ENCODE assay signal across 9 mouse cellular contexts in the genomic region with DNA sequence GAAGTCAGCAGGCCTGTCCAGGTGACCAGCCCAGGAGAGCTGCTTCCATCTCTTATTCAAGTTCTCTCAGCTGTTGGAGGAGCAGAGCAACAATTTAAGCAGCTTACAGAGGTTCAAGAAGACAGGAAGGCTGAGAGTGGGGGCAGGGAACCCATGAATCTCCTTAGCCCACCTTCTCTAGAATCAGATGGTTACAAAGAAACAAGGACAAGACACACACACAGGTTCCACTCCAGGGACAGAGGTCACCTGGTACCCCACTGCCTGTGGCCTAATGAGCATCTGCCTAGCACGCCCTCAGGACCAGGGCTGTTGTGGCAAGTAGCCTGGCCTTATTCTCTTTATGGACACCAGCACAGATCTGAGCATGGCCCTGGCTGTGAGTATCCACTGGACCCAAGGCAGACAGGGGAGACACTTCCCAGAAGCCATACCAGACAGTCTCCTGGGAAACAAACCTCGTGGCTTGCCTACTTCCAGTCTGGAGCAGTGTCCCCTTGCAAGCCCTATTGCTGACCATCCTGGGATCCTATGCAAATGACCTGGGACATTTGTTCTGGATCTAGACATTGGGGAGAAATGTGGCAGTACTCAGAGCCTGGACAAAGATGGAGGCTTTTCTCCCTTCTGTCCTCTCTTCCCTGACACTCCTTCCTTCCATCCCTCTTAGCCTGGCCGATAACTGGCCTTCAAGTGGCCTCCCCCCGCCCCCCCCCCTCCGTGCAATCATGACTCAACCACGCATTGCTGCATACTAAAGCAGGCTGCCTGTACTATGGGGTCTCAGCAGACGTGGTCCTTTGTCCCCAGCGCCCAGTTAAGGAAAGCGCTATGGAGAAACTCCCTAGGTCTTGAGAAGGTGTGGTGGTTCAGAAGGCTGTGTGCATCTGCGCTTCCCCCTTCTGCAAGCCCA. TPM values are rescaled to one million over a fixed set of nuclear protein-coding genes. Genes with fewer than 3 reads are reported as not detected.
DNase-seq lines count a peak whose midpoint lies in the region; ATAC-seq and TF ChIP-seq lines count a peak whose summit lies in the region.
"Had no signal": no experiment of that assay in that cellular context is flagged by ENCODE, and none has a peak within 500 bp of the region (broad histone marks: within the 10 kb centered on the region; RNA-seq: fewer than 3 reads in every experiment).

No protein-coding gene starts in this region.

- peaks cover 10% of the 10 kb centered on the region; the same call in 1 of the 2 replicates for H3K27me3 ChIP-seq in heart, embryonic 14.5 days (ENCODE audit: control insufficient read depth, insufficient read depth, low read length)
- peaks cover 16% of the 10 kb centered on the region for H3K27me3 ChIP-seq in embryonic facial prominence, embryonic 10.5 days (replicated peaks; ENCODE audit: low read depth, poor library complexity, severe bottlenecking)
- H3K27me3 ChIP-seq in hindbrain, postnatal 0 days (ENCODE audit: insufficient read depth, low read length), result no peaks in the 10 kb centered on the region
- H3K27me3 ChIP-seq in neural tube, embryonic 12.5 days (replicated peaks), result peaks cover 2% of the 10 kb centered on the region; the same call in 1 of the 2 replicates

- 0 out of 2 replicates have a peak, but pooled peaks have one; percentile 6 for ATAC-seq in heart, embryonic 14.5 days (ENCODE audit: insufficient number of reproducible peaks, insufficient read depth, low FRiP score, low read depth)
- ATAC-seq in hindbrain, postnatal 0 days, result peak; percentile 55
- ATAC-seq in neural tube, embryonic 12.5 days (ENCODE audit: low FRiP score, low read depth), result peak; percentile 61

- no peak for DNase-seq in heart, adult 18-20 months
- peak; percentile 51 for DNase-seq in embryonic facial prominence, embryonic 10.5 days (ENCODE audit: low spot score)
- peak; percentile 52 for DNase-seq in hindbrain, postnatal 0 days (ENCODE audit: low spot score)
- no peak for DNase-seq in adipocyte (ENCODE audit: low spot score)
- no peak for DNase-seq in layer of hippocampus, adult 11-12 months (ENCODE audit: low spot score)
- no peak for DNase-seq in right cerebral cortex, postnatal 25 days

- H3K4me1 ChIP-seq in heart, embryonic 14.5 days (ENCODE audit: control insufficient read depth in 2 of 2, insufficient read depth in 2 of 2, low read length in 2 of 2), result peaks cover 43 to 48% of the 10 kb centered on the region in 2 experiments
- H3K4me1 ChIP-seq in embryonic facial prominence, embryonic 10.5 days, result peaks cover 45% of the 10 kb centered on the region
- H3K4me1 ChIP-seq in hindbrain, postnatal 0 days (ENCODE audit: insufficient read depth, low read length), result peaks cover 24% of the 10 kb centered on the region
- H3K4me1 ChIP-seq in neural tube, embryonic 12.5 days, result peaks cover 46% of the 10 kb centered on the region

- no peak for TF ChIP-seq CTCF in hindbrain, postnatal 0 days (IDR thresholded peaks at IDR 0.05; ENCODE audit: low read depth)

- peak overlapping the region; percentile 97 for H3K4me2 ChIP-seq in heart, embryonic 14.5 days (ENCODE audit: low read length)
- H3K4me2 ChIP-seq in hindbrain, postnatal 0 days (ENCODE audit: low read depth, low read length), result peak overlapping the region; percentile 82
- H3K4me2 ChIP-seq in neural tube, embryonic 12.5 days (replicated peaks), result peak overlapping the region; percentile 74

- WGBS in heart, embryonic 14.5 days, result 13% methylated on average over 9 of the region's 10 CpGs
- WGBS in embryonic facial prominence, embryonic 10.5 days, result 9% methylated on average over 10 of the region's 10 CpGs
- 3% methylated on average over 10 of the region's 10 CpGs for WGBS in hindbrain, postnatal 0 days
- WGBS in neural tube, embryonic 12.5 days, result 6% methylated on average over 10 of the region's 10 CpGs

- peak overlapping the region; percentile 90 for H3K9ac ChIP-seq in heart, embryonic 14.5 days (ENCODE audit: low read length)
- H3K9ac ChIP-seq in hindbrain, postnatal 0 days (replicated peaks; ENCODE audit: low read length), result peak overlapping the region; percentile 74
- H3K9ac ChIP-seq in neural tube, embryonic 12.5 days, result peak overlapping the region; percentile 89

- H3K4me3 ChIP-seq in heart, embryonic 14.5 days (ENCODE audit: control insufficient read depth in 1 of 2, insufficient read depth in 1 of 2, low read depth in 1 of 2, low read length in 2 of 2), result peak overlapping the region; percentile 62 to 68
- H3K4me3 ChIP-seq in embryonic facial prominence, embryonic 10.5 days, result peak overlapping the region; percentile 78
- peak overlapping the region; percentile 42 for H3K4me3 ChIP-seq in hindbrain, postnatal 0 days (ENCODE audit: low read length)
- peak overlapping the region; percentile 53 for H3K4me3 ChIP-seq in neural tube, embryonic 12.5 days
- H3K4me3 ChIP-seq: erythroblast, embryonic 14.5 days had no signal

- no peaks in the 10 kb centered on the region for H3K9me3 ChIP-seq in heart, embryonic 14.5 days (ENCODE audit: control insufficient read depth, low read length)
- H3K9me3 ChIP-seq in embryonic facial prominence, embryonic 10.5 days, result no peaks in the 10 kb centered on the region
- no peaks in the 10 kb centered on the region for H3K9me3 ChIP-seq in hindbrain, postnatal 0 days (ENCODE audit: low read length)
- H3K9me3 ChIP-seq in neural tube, embryonic 12.5 days, result no peaks in the 10 kb centered on the region

- no peaks in the 10 kb centered on the region for H3K36me3 ChIP-seq in heart, embryonic 14.5 days (ENCODE audit: control insufficient read depth, insufficient read depth, low read length)
- peaks cover 38% of the 10 kb centered on the region for H3K36me3 ChIP-seq in embryonic facial prominence, embryonic 10.5 days (replicated peaks)
- H3K36me3 ChIP-seq in hindbrain, postnatal 0 days (ENCODE audit: insufficient read depth, low read length), result peaks cover 4% of the 10 kb centered on the region
- H3K36me3 ChIP-seq in neural tube, embryonic 12.5 days, result peaks cover 31% of the 10 kb centered on the region

- H3K27ac ChIP-seq in heart, embryonic 14.5 days (replicated peaks in 1 of 2; ENCODE audit: control insufficient read depth in 1 of 2, insufficient read depth in 1 of 2, low read depth in 2 of 2, low read length in 2 of 2), result peak overlapping the region; percentile 88
- H3K27ac ChIP-seq in embryonic facial prominence, embryonic 10.5 days (replicated peaks), result peak overlapping the region; percentile 99
- peak overlapping the region; percentile 99 for H3K27ac ChIP-seq in hindbrain, postnatal 0 days
- H3K27ac ChIP-seq in neural tube, embryonic 12.5 days, result peak overlapping the region; percentile 96

RNA-seq across cellular contexts. Expression of a gene that starts 38.5 kb away (rescaled TPM):
- polyA plus RNA-seq in heart, embryonic 14.5 days (2014; fragmentation: Nextera tagmentation; extraction: Ambion mirVana), result 0.28 TPM in 1 of 2 replicates, not detected in the other
- total RNA-seq in heart, adult 18-20 months (2021), result not detected
- not detected in 2 replicates for polyA plus RNA-seq in embryonic facial prominence, embryonic 10.5 days (2016; fragmentation: Nextera tagmentation; extraction: Ambion mirVana)
- not detected in 2 replicates for total RNA-seq in hindbrain, postnatal 0 days (2014; rRNA removed)
- polyA plus RNA-seq in hindbrain, postnatal 0 days (2015; fragmentation: Nextera tagmentation; extraction: Ambion mirVana), result not detected in 2 replicates
- polyA plus RNA-seq in neural tube, embryonic 12.5 days (2016; fragmentation: Nextera tagmentation; extraction: Ambion mirVana), result 0.38 TPM in 1 of 2 replicates, not detected in the other
- polyA plus RNA-seq: erythroblast, embryonic 14.5 days had no signal

Comparison
In these comparisons a context has a peak if more than half of its experiments do, and no peak if none do; other contexts are left out.
1. ATAC-seq: peak in every context shown above with its lines; median percentile 61 in neural tube, embryonic 12.5 days; 55 in hindbrain, postnatal 0 days; 6 in heart, embryonic 14.5 days.
2. DNase-seq: peak in embryonic facial prominence, embryonic 10.5 days (single experiment) and hindbrain, postnatal 0 days (single experiment); none in heart, adult 18-20 months (0 of 2), adipocyte (single experiment), layer of hippocampus, adult 11-12 months (single experiment) and right cerebral cortex, postnatal 25 days (single experiment).
3. Peak in every context shown above with its lines, with median percentiles within 50 percentile points of each other: H3K27ac ChIP-seq, H3K4me2 ChIP-seq, H3K4me3 ChIP-seq and H3K9ac ChIP-seq.